Mouse (Mus musculus): Measurements from ENCODE around the gene Stard8.

DNA sequence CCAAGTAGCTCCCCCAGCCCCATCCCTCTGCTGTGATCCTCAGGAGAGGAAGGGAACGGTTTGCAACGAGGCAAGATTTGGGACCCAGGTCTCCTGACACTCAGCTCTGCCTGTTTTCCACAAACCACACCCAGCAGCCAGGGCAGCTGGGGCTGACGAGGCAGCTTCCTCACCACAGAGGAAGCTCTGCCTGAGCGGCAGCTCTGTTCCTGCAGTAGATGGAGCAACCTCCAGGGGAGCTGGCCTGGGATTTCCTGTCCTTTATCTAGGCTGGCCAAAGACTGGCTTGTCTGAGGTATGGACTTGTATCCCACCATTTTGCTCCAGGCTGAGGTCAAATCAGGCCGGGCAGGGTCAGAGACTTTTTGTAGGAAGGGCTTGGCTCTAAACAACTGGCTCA, 46.2 kb downstream of the Stard8 start:
- TF ChIP-seq CTCF (IDR thresholded peaks at IDR 0.05; ENCODE audit: low read depth), result no peak
- no peak for TF ChIP-seq EP300 (IDR thresholded peaks at IDR 0.05; ENCODE audit: low read depth)

Data from liver, embryonic 14.5 days (tissue).